Mouse (Mus musculus) cerebellum, adult 2 months (tissue): ENCODE results near the gene Ank3.

Experiments
- CTCF ChIP-seq: fragments of 200-500 bp; IDR thresholded peaks from 2 replicates; pipeline ENCODE4 v1.5.1; 2011; ENCODE audit warnings: low read depth, mild to moderate bottlenecking, control low read depth, low read length, moderate library complexity, borderline replicate concordance; ENCODE audit not compliant: insufficient read depth
- POLR2A ChIP-seq: fragments of 200-500 bp; IDR thresholded peaks from 2 replicates; pipeline ENCODE4 v1.6.1; 2011; ENCODE audit warnings: low read length, control low read depth, borderline replicate concordance; ENCODE audit not compliant: insufficient read depth

- no peak for TF ChIP-seq POLR2A
- no peak for TF ChIP-seq CTCF
Measured at GRCm38 (mm10) chr10:69744181-69744580, 345.6 kb downstream of the Ank3 start.
